Mouse (Mus musculus) forebrain, embryonic 15.5 days (tissue): ENCODE measurements around the gene Tubg1. TPM values are rescaled to one million over a fixed set of nuclear protein-coding genes. Genes with fewer than 3 reads are reported as not detected.
"Not testable (repeated sequence)": the region's sequence is repeated elsewhere in the genome, so short reads cannot be mapped to it uniquely, and the experiment has no call there.

Experiments
- ATAC-seq: fragments of 200-750 bp; cut with Nextera tagmentation; replicated peaks from 2 replicates; pipeline ENCODE4 v1.8.0; 2017; ENCODE audit warnings: mild to moderate bottlenecking, moderate TSS enrichment, moderate library complexity
- H3K27ac ChIP-seq: fragments of 300-500 bp; sonication (generic); replicated peaks from 2 replicates; pipeline ENCODE4 v1.5.1; 2015; ENCODE audit warnings: mild to moderate bottlenecking, inconsistent platforms
- H3K27me3 ChIP-seq: fragments of 300-500 bp; sonication (generic); 2 replicates; pipeline ENCODE4 v1.6.1; 2015; ENCODE audit warnings: inconsistent platforms
- H3K36me3 ChIP-seq: fragments of 300-500 bp; sonication (generic); 2 replicates; pipeline ENCODE4 v1.6.1; 2015; ENCODE audit warnings: mild to moderate bottlenecking, inconsistent platforms
- H3K4me1 ChIP-seq: fragments of 300-500 bp; sonication (generic); 2 replicates; pipeline ENCODE4 v1.6.1; 2015; ENCODE audit warnings: inconsistent platforms
- H3K4me2 ChIP-seq: fragments of 300-500 bp; sonication (generic); replicated peaks from 2 replicates; pipeline ENCODE4 v1.6.1; 2015; ENCODE audit warnings: mild to moderate bottlenecking, inconsistent platforms
- H3K4me3 ChIP-seq: fragments of 300-500 bp; sonication (generic); 2 replicates; pipeline ENCODE4 v1.5.1; 2015; ENCODE audit warnings: mild to moderate bottlenecking, inconsistent platforms
- H3K9ac ChIP-seq: fragments of 300-500 bp; sonication (generic); replicated peaks from 2 replicates; pipeline ENCODE4 v1.6.1; 2015; ENCODE audit warnings: mild to moderate bottlenecking, inconsistent platforms
- H3K9me3 ChIP-seq: fragments of 300-500 bp; sonication (generic); 2 replicates; pipeline ENCODE4 v1.6.1; 2016; ENCODE audit warnings: inconsistent platforms
- WGBS: fragments of 180-500 bp; shearing (Covaris S2); methylation state at CpG from one replicate; pipeline ENCODE4 v1.1.7; 2015; ENCODE audit warnings: mixed read lengths; 5-methylcytosine and 5-hydroxymethylcytosine counted together
- polyA plus RNA-seq: library from polyadenylated mRNA; unstranded; fragments of >200 nt; fragmentation: Nextera tagmentation; extraction: Ambion mirVana; gene quantifications from 2 replicates; pipeline ENCODE4 v1.2.1, GENCODE M21; 2015

Gene Tubg1
- polyA plus RNA-seq, 1 experiment from 2014 or later: 96.1 TPM

- Histone ChIP-seq H3K4me2 (no peak overlapping the region), H3K4me1 (peaks cover 17% of the 10 kb centered on the region), H3K27me3 (no peaks in the 10 kb centered on the region), H3K36me3 (peaks cover 7% of the 10 kb centered on the region; the same call in 1 of the 2 replicates), H3K27ac (no peak overlapping the region), H3K9me3 (no peaks in the 10 kb centered on the region), H3K4me3 (no peak overlapping the region), H3K9ac (no peak overlapping the region)
- ATAC-seq: no peak
- 75% methylated on average over 5 of the region's 5 CpGs for WGBS
These were observed 9.0 kb upstream of the Tubg1 start for GRCm38 (mm10) chr11:101110708-101111107.

GRCm38 (mm10) chr11:101111178-101111577 is 8.6 kb upstream of the Tubg1 start:
- H3K9ac ChIP-seq: no peak overlapping the region
- ATAC-seq: no peak

GRCm38 (mm10) chr11:101112186-101112585 is 7.6 kb upstream of the Tubg1 start:
- Histone ChIP-seq H3K9me3 (no peaks in the 10 kb centered on the region), H3K9ac (no peak overlapping the region), H3K27me3 (no peaks in the 10 kb centered on the region), H3K4me1 (peaks cover 25% of the 10 kb centered on the region), H3K27ac (no peak overlapping the region), H3K36me3 (peaks cover 6% of the 10 kb centered on the region; the same call in 1 of the 2 replicates), H3K4me2 (no peak overlapping the region), H3K4me3 (no peak overlapping the region)
- no peak for ATAC-seq
- 84% methylated on average over 3 of the region's 3 CpGs for WGBS

More at GRCm38 (mm10) chr11:101111178-101111577, 8.6 kb upstream of the Tubg1 start:
- H3K27ac ChIP-seq: no peak overlapping the region
- H3K36me3 ChIP-seq: peaks cover 6% of the 10 kb centered on the region; the same call in 1 of the 2 replicates
- H3K27me3 ChIP-seq: no peaks in the 10 kb centered on the region
- H3K9me3 ChIP-seq: no peaks in the 10 kb centered on the region
- H3K4me2 ChIP-seq: no peak overlapping the region
- peaks cover 22% of the 10 kb centered on the region for H3K4me1 ChIP-seq
- WGBS: 87% methylated on average over 4 of the region's 4 CpGs
- no peak overlapping the region for H3K4me3 ChIP-seq

- H3K4me2 ChIP-seq: no peak overlapping the region
- peaks cover 43% of the 10 kb centered on the region for H3K4me1 ChIP-seq
- H3K9me3 ChIP-seq: no peaks in the 10 kb centered on the region
- no peak for ATAC-seq
- H3K9ac ChIP-seq: no peak overlapping the region; the same call in 1 of the 2 replicates
- H3K4me3 ChIP-seq: no peak overlapping the region
- peak overlapping the region; percentile 51 for H3K27ac ChIP-seq
- no peaks in the 10 kb centered on the region for H3K27me3 ChIP-seq
- WGBS: 15% methylated on average over 2 of the region's 2 CpGs
- H3K36me3 ChIP-seq: peaks cover 6% of the 10 kb centered on the region; the same call in 1 of the 2 replicates
These were observed 4.2 kb upstream of the Tubg1 start for GRCm38 (mm10) chr11:101115564-101115963.

GRCm38 (mm10) chr11:101118105-101118504 is 1.6 kb upstream of the Tubg1 start:
- H3K27ac ChIP-seq: no peak overlapping the region
- no peaks in the 10 kb centered on the region for H3K9me3 ChIP-seq
- peaks cover 55% of the 10 kb centered on the region for H3K4me1 ChIP-seq
- peak overlapping the region; percentile 93 for H3K4me2 ChIP-seq
- H3K27me3 ChIP-seq: no peaks in the 10 kb centered on the region
- peaks cover 9% of the 10 kb centered on the region for H3K36me3 ChIP-seq
- WGBS: 61% methylated on average over 4 of the region's 4 CpGs
- ATAC-seq: no peak
- peak overlapping the region; percentile 90; the same call in 1 of the 2 replicates for H3K9ac ChIP-seq
- peak overlapping the region; percentile 74; the same call in 1 of the 2 replicates for H3K4me3 ChIP-seq

GRCm38 (mm10) chr11:101119131-101119760 is 492 bp upstream of the Tubg1 start:
- H3K36me3 ChIP-seq: peaks cover 13% of the 10 kb centered on the region; the same call in 1 of the 2 replicates
- no peaks in the 10 kb centered on the region for H3K27me3 ChIP-seq
- H3K4me3 ChIP-seq: peak overlapping the region; percentile 74
- H3K4me2 ChIP-seq: peak overlapping the region; percentile 93
- under 1% methylated on average over 39 of the region's 39 CpGs for WGBS
- peak overlapping the region; percentile 88 for H3K27ac ChIP-seq
- peak overlapping the region; percentile 90 for H3K9ac ChIP-seq
- H3K4me1 ChIP-seq: peaks cover 55% of the 10 kb centered on the region
- H3K9me3 ChIP-seq: no peaks in the 10 kb centered on the region
- peak; percentile 84 for ATAC-seq

GRCm38 (mm10) chr11:101120545-101121188 is 929 bp downstream of the Tubg1 start:
- Histone ChIP-seq H3K9me3 (no peaks in the 10 kb centered on the region), H3K4me3 (peak overlapping the region; percentile 74), H3K4me1 (peaks cover 41% of the 10 kb centered on the region), H3K27me3 (no peaks in the 10 kb centered on the region), H3K27ac (peak overlapping the region; percentile 89), H3K9ac (peak overlapping the region; percentile 80), H3K4me2 (peak overlapping the region; percentile 93), H3K36me3 (peaks cover 17% of the 10 kb centered on the region)
- WGBS: 20% methylated on average over 19 of the region's 19 CpGs
- ATAC-seq: no peak

GRCm38 (mm10) chr11:101124494-101124893 is 4.8 kb downstream of the Tubg1 start:
- not testable (repeated sequence) for ATAC-seq, H3K9me3 ChIP-seq, H3K27ac ChIP-seq, H3K27me3 ChIP-seq, H3K9ac ChIP-seq, H3K4me3 ChIP-seq, H3K4me2 ChIP-seq
- peaks cover 28% of the 10 kb centered on the region for H3K36me3 ChIP-seq
- WGBS: 96% methylated on average over 8 of the region's 8 CpGs
- peaks cover 18% of the 10 kb centered on the region for H3K4me1 ChIP-seq

GRCm38 (mm10) chr11:101125008-101125407 is 5.3 kb downstream of the Tubg1 start:
- not testable (repeated sequence) for H3K27ac ChIP-seq, H3K4me2 ChIP-seq, H3K9me3 ChIP-seq, ATAC-seq, H3K4me3 ChIP-seq, H3K27me3 ChIP-seq, H3K9ac ChIP-seq
- Histone ChIP-seq H3K4me1 (peaks cover 18% of the 10 kb centered on the region), H3K36me3 (peaks cover 28% of the 10 kb centered on the region)
- WGBS: 96% methylated on average over 9 of the region's 9 CpGs

GRCm38 (mm10) chr11:101127075-101127474 is 7.3 kb downstream of the Tubg1 start:
- Histone ChIP-seq H3K9me3 (no peaks in the 10 kb centered on the region), H3K27ac (no peak overlapping the region), H3K4me1 (no peaks in the 10 kb centered on the region), H3K4me3 (no peak overlapping the region), H3K27me3 (no peaks in the 10 kb centered on the region), H3K9ac (no peak overlapping the region), H3K36me3 (peaks cover 28% of the 10 kb centered on the region), H3K4me2 (no peak overlapping the region)
- 100% methylated on average over 1 of the region's 1 CpGs for WGBS
- ATAC-seq: no peak

- Histone ChIP-seq H3K27me3 (no peaks in the 10 kb centered on the region), H3K4me3 (no peak overlapping the region)
- ATAC-seq: no peak
These were observed 9.3 kb downstream of the Tubg1 start for GRCm38 (mm10) chr11:101128996-101129577.

GRCm38 (mm10) chr11:101130056-101130756 is 10.5 kb downstream of the Tubg1 start:
- 57% methylated on average over 18 of the region's 18 CpGs for WGBS
- H3K27ac ChIP-seq: no peak overlapping the region

More at GRCm38 (mm10) chr11:101128996-101129577, 9.3 kb downstream of the Tubg1 start:
- peaks cover 15% of the 10 kb centered on the region for H3K36me3 ChIP-seq
- no peak overlapping the region for H3K9ac ChIP-seq
- WGBS: 82% methylated on average over 11 of the region's 11 CpGs
- no peak overlapping the region for H3K4me2 ChIP-seq
- no peak overlapping the region for H3K27ac ChIP-seq
- no peaks in the 10 kb centered on the region for H3K9me3 ChIP-seq
- no peaks in the 10 kb centered on the region for H3K4me1 ChIP-seq

More at GRCm38 (mm10) chr11:101130056-101130756, 10.5 kb downstream of the Tubg1 start:
- ATAC-seq: no peak
- Histone ChIP-seq H3K27me3 (no peaks in the 10 kb centered on the region), H3K4me1 (no peaks in the 10 kb centered on the region), H3K9me3 (no peaks in the 10 kb centered on the region), H3K36me3 (peaks cover 15% of the 10 kb centered on the region), H3K4me2 (no peak overlapping the region), H3K4me3 (no peak overlapping the region), H3K9ac (no peak overlapping the region)
